Mouse (Mus musculus) kidney, adult 11 months (tissue): ENCODE data around the gene Selenbp1.
"Not testable (repeated sequence)": the region's sequence is repeated elsewhere in the genome, so short reads cannot be mapped to it uniquely, and the experiment has no call there.

ENCODE experiments used
- DNase-seq: peaks from one replicate; pipeline ENCODE4 v3.0.0; 2022

The Selenbp1 gene

DNA sequence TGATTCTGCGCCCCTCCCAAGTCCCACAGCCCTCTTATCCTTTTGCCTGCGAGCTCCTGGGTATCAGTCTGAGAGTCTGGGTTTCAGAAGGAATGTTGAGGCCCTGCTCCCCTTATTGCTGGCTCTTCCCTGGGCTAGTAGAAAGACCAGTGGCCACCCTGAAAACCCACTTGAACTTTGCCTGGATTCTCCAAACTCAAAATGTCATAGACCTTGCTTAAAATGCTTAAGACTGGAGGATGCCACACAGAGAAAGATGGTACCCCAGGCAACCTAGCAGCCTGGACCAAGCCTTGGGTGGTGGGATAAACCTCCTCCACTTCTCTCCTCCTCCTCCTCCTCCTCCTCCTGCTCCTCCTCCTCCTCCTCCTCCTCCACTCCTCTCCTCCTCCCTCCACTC lies 748 bp downstream of the Selenbp1 start:
- DNase-seq, result not testable (repeated sequence)

DNA sequence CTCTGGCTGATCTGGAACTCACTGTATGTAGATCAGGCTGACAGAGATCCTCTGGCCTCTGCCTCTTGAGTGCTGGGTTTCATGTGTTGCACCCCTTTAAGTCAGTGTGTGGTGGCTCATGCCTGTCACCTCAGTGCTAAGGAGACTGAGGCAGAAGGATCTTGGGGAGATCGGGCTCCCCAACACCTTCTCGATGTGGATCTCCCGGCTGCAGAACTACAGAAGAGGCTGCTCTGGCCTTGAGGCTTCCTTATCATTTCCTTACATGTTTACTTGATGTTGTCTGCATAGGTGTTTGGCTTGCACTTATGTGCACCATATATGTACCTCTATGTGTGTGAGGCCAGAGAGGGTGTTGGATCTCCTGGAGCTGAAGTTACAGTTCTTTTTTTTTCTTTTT lies 1.7 kb downstream of the Selenbp1 start:
- not testable (repeated sequence) for DNase-seq

DNA sequence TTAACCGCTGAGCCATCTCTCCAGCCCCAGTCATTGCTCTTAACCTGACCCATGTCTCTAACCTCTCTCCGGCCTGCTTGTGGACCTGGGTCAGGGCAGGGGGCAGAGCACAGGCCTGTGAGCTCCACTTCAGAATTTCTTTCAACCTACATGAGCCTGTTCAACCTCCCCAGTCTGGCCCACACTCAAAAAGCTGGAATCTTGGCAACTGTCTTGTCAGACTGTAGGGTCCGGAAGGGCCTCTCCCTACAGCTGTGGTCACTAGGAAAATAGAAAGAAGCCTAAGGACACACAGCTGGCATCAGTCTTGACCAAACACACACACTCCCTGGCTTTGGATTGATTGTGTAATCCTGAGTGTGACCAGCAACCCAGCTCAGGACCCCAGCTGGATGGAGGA lies 2.5 kb downstream of the Selenbp1 start:
- DNase-seq, result peak; percentile 79

GRCm38 (mm10) chr3:94936147-94936546 lies 3.3 kb downstream of the Selenbp1 start:
- not testable (repeated sequence) for DNase-seq

- not testable (repeated sequence) for DNase-seq
Observed at GRCm38 (mm10) chr3:94937194-94937593, 4.3 kb downstream of the Selenbp1 start.

DNA sequence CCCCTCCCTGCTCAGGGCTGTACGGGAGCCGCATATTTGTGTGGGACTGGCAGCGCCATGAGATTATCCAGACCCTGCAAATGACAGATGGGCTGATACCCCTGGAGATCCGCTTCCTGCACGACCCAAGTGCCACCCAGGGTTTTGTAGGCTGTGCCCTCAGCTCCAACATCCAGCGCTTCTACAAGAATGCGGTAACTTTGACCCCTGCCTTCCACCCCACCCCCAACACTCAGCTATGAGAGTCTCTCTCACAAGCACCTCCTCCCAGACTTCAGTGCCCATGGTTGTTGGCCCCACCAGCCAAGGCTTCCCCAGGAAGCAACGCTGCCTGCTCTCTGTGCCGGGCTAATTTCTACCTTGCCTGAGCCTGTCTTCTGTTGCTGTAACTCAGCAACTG lies 7.2 kb downstream of the Selenbp1 start:
- DNase-seq, result peak; percentile 67

DNA sequence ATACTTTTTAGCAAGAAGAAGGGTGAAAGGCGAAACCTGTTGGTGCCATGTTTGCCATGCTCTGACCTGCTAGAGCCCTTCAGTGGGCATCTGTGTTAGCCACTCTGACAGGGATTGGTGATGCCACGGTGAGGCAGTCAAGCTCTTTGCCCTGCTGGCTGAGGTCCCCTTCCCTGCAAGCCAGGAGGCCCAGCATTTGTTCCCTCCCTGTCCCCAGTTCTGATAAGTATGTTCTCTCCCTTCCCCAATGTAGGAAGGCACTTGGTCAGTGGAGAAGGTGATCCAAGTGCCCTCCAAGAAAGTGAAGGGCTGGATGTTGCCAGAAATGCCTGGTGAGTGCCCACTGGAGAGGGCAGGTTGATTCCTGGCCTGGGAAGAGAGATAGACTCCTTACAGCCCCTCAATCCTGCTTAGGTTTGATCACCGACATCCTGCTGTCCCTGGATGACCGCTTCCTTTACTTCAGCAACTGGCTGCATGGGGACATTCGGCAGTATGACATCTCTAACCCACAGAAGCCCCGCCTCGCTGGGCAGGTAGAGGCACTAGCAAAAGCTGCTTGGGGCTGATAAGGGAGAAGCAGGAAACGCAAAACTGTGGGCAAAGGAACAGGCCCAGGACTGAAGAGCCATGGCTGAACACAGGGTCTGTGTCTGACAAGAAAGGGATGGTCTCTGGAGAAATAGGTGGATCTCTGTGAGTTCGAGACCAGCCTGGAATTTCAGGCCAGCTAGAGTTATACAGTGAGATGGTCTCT lies 9.5 kb downstream of the Selenbp1 start:
- not testable (repeated sequence) for DNase-seq

- not testable (repeated sequence) for DNase-seq
Observed at GRCm38 (mm10) chr3:94943706-94944105, 10.8 kb downstream of the Selenbp1 start.

- DNase-seq, result no peak
Observed at GRCm38 (mm10) chr3:94948066-94948614, 15.3 kb downstream of the Selenbp1 start.

- peak; percentile 75 for DNase-seq
Observed at GRCm38 (mm10) chr3:94949645-94950044, 16.8 kb downstream of the Selenbp1 start.

- peak; percentile 62 for DNase-seq
Observed at GRCm38 (mm10) chr3:94952806-94953205, 19.9 kb downstream of the Selenbp1 start.

GRCm38 (mm10) chr3:94953384-94953763 lies 20.5 kb downstream of the Selenbp1 start:
- DNase-seq, result no peak

GRCm38 (mm10) chr3:94953764-94954616 lies 21.1 kb downstream of the Selenbp1 start, which contains the start of gene Rfx5:
Rfx5 (plus strand) TSS chr3:94954075.
- peak; percentile 97 for DNase-seq

- DNase-seq, result no peak
Observed at GRCm38 (mm10) chr3:94958295-94958694, 25.4 kb downstream of the Selenbp1 start.

DNA sequence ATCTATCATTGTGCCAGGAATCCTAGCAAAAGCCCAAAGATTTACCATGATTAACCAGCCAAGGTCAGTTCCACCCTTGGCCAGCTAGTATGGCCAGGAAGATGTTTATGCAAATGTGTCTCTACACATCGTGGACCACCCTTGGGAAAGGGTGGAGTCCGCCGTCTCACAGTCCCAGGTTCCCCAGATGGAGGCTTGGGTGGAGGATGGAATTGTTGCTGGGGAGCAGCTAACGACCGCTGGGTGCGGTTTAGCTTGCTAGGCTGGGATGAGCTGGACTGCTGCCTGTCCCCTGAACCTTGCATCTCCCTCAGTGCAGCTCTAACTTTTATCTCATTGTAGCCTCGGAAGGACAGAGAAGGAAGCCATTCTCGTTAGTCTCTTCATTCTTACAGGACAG lies 27.0 kb downstream of the Selenbp1 start:
- no peak for DNase-seq

- DNase-seq, result no peak
Observed at GRCm38 (mm10) chr3:94960322-94960721, 27.5 kb downstream of the Selenbp1 start.

- DNase-seq, result no peak
Observed at GRCm38 (mm10) chr3:94964989-94965388, 32.1 kb downstream of the Selenbp1 start.

GRCm38 (mm10) chr3:94965878-94966277 lies 33.0 kb downstream of the Selenbp1 start:
- DNase-seq, result no peak

DNA sequence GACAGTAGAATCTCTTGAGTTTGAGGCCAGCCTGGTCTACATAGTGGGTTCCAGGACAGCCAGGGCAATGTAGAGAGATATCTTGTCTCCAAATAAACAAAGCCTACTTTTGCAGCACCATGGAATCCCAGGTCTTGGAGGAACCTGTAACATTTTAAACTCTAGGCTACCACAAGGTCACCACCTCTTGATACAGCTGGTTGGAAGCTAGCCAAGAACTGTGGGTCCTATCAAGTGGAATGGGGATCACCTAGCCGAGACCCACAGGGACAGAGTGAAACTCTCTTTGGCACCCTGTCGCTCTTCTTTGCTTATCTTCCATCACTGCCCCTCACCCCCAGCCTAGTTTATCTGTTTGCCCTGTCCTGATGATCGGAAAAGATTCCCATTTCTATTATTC lies 39.7 kb downstream of the Selenbp1 start:
- no peak for DNase-seq

DNA sequence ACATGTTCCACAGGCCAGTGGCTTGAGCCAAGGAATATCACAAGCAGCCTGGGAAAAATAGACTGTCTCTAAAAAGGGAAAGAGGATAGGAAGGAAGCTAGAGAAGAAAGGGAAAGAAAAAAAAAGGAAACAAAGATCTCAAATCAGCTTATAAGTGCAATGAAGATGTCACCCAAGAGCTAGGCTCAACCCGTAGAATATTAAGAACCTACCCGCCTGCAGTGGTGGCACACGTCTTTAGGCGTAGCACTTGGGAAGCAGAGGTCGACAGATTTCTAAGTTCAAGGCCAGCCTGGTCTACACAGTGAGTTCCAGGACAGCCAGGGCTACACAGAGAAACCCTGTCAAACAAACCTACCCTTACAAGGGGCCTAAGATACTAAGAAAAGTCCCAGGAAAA lies 40.8 kb downstream of the Selenbp1 start:
- no peak for DNase-seq

DNA sequence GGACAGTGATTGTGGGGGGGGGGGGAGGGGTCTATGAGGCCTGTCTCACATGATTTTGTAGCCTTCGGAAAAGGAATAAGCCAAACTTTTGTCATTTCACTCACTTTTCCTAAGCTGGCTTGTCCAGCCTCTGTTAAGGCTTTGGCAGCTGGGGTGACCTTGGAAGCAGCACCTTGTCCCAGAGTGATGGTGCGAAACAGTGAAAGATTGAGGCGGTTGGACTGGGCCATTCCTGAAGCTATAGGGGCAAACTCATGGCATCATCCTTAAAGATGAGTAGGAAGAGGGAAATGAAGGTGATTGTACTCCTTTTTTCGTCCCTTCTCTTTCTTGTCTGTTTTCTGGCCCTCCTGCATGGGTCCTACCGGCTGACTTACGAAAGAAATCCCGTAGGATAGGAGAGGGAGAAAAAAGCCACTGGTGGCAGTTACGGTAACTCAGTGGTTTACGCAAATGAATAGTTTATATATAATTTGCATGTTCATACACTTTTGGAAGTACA lies 41.2 kb downstream of the Selenbp1 start:
- no peak for DNase-seq

DNA sequence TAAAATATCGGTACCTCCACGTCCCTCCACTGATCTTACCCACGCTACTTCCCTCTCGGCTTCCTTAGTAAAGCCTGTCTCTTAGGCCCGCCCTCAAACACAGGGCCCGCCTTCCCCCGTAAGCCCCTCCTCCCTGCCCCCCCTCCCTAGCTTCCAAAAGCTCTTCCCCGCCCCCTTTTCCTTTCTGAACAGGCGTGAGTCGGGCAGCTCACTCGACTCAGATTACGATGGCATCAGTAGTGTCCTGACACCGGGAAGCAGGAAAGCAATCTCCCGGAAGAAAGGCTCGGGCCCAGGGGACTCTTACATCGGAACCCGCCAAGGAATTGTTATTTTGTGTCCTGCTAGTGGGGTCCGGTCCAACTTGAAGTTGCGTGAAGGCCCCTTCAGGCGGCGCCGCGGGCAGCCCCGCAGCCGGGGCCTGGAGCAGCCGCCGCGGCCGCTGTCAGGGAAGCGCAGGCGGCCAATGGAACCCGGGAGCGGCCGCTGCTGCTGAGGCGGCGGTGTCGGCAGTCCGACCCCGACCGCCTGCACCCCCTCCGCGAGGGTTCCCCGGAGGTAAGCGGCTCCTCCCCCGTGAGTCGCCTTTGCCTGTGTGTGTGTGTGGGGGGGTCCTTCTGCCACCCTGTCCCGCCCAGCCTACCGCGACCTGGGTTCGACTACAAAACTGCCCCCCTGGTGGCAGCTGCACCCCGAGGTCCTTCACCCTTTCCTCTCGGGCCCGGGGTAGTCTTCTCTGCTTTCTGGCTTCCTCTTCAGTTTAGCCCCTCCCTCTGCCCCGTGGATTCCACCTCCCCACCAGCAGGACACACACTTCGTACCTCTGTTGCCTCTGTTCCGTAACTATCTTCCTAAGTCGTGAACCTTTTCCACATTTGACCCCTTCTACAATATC lies 41.9 kb downstream of the Selenbp1 start, which contains the start of gene Pi4kb:
Gene Pi4kb, plus strand, starts transcription at position 204 of the 895 bp plus-strand sequence.
- DNase-seq, result peak; percentile 86
